Mouse (Mus musculus) left cerebral cortex, adult 6 months (tissue): ENCODE measurements around the gene Ang2. TPM values are rescaled to one million over a fixed set of nuclear protein-coding genes. Genes with fewer than 3 reads are reported as not detected.

ENCODE experiments used
- long read RNA-seq, 2 experiments: library from polyadenylated mRNA; unstranded; transcript quantifications; one replicate each; pipeline ENCODE4 v2.0.0; 2019 to 2020
- polyA plus RNA-seq: library from polyadenylated mRNA; unstranded; fragments of <200 nt; fragmentation: Nextera tagmentation; gene quantifications from 2 replicates; pipeline ENCODE4 v1.2.3, GENCODE M21; 2021

Ang2 gene
- not detected in 2 replicates for polyA plus RNA-seq
- long read RNA-seq, experiment 1 = 0 reads
- long read RNA-seq, experiment 2 = 0 reads

GRCm38 (mm10) chr14:51199098-51200023, at the start of gene Ang2:
Gene Ang2 (minus strand): TSS chr14:51199148.

GRCm38 (mm10) chr14:51203115-51203514, 4.2 kb upstream of the Ang2 start, which contains the start of gene Ear14:
Gene Ear14 (plus strand): TSS chr14:51203391.

GRCm38 (mm10) chr14:51161976-51162375, 37.0 kb downstream of the Ang2 start, which contains the start of gene Rnase2b:
Gene Rnase2b (plus strand): TSS chr14:51162260.

DNA sequence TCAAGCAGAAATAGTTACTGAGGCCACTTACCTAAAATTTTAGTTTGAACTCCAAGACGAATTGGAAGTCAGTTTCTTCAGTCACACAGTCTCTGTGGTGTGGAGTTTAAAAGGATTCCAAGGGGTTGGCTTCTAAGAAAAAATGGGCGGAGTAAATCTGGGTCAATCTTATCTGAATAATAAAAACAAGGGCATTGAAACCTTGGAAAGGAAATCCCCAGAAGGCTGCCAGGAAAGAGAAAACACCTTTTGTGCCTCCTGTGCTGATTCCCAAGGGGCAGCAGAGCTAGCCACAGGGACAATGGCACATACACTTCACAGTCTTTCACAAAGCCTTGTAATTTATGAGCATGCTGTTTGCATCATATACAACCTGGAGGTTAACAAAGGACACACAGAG, 52.3 kb downstream of the Ang2 start, which contains the start of gene Rnase1:
Gene Rnase1 (minus strand): TSS at position 101 of the 400 bp plus-strand sequence.

Other genes with a start within 250 kb of the Ang2 start
- gene Pnp2, start 243.2 kb downstream of the Ang2 start, polyA plus RNA-seq = 1.5 and 2.1 TPM in 2 replicates
- 0.09 and 0.13 TPM in 2 replicates for gene Rnase10, start 191.4 kb downstream of the Ang2 start, polyA plus RNA-seq
- not detected in 2 replicates for gene Rnase9, start 157.3 kb downstream of the Ang2 start, polyA plus RNA-seq
- not detected in 2 replicates for gene Rnase11, start 149.0 kb downstream of the Ang2 start, polyA plus RNA-seq
- not detected in 2 replicates for gene Rnase12, start 141.5 kb downstream of the Ang2 start, polyA plus RNA-seq
- gene Olfr750, start 124.7 kb downstream of the Ang2 start, polyA plus RNA-seq = not detected in 2 replicates
- gene Rnase4, start 108.1 kb downstream of the Ang2 start, polyA plus RNA-seq = 17.0 and 17.2 TPM in 2 replicates
- 3.2 and 3.5 TPM in 2 replicates for gene Ang, start 108.0 kb downstream of the Ang2 start, polyA plus RNA-seq
- gene Eddm3b, start 84.7 kb downstream of the Ang2 start, polyA plus RNA-seq = not detected in 2 replicates
- gene Rnase6, start 75.2 kb downstream of the Ang2 start, polyA plus RNA-seq = 0.10 and 0.44 TPM in 2 replicates
- 1.2 and 1.7 TPM in 2 replicates for gene Rnase1, start 52.4 kb downstream of the Ang2 start, polyA plus RNA-seq
- gene Rnase2b, start 36.9 kb downstream of the Ang2 start, polyA plus RNA-seq = not detected in 2 replicates
- gene Ear14, start 4.2 kb upstream of the Ang2 start, polyA plus RNA-seq = not detected in 2 replicates
- not detected in 2 replicates for gene Rnase2a, start 57.0 kb upstream of the Ang2 start, polyA plus RNA-seq
- gene Gm7247, start 162.6 kb upstream of the Ang2 start, polyA plus RNA-seq = not detected in 2 replicates
- gene Vmn2r88, start 211.7 kb upstream of the Ang2 start, polyA plus RNA-seq = not detected in 2 replicates